Mouse (Mus musculus): ENCODE data around the gene Cd4.

GRCm38 (mm10) chr6:124904161-124904981 lies 16.4 kb upstream of the Cd4 start:
- TF ChIP-seq CTCF (IDR thresholded peaks at IDR 0.05; ENCODE audit: extremely low read depth, insufficient read depth, insufficient read length, insufficient replicate concordance): peak; percentile 42; the same call in 1 of the 2 replicates
- no peak for TF ChIP-seq POLR2A (IDR thresholded peaks at IDR 0.05; ENCODE audit: low read depth, low read length)
